Mouse (Mus musculus) olfactory bulb, adult 2 months (tissue): ENCODE measurements around the gene Rad51b. TPM values are rescaled to one million over a fixed set of nuclear protein-coding genes. Genes with fewer than 3 reads are reported as not detected.

Source experiments
- H3K27ac ChIP-seq: fragments of 200-500 bp; 2 replicates; pipeline ENCODE4 v1.5.1; 2012; ENCODE audit warnings: low read depth, low read length; ENCODE audit not compliant: insufficient read depth
- H3K4me1 ChIP-seq: fragments of 200-500 bp; 2 replicates; pipeline ENCODE4 v1.6.1; 2012; ENCODE audit warnings: low read length; ENCODE audit not compliant: control insufficient read depth, insufficient read depth
- H3K4me3 ChIP-seq: fragments of 200-500 bp; 2 replicates; pipeline ENCODE4 v1.5.1; 2012; ENCODE audit warnings: mild to moderate bottlenecking, low read depth, low read length, moderate library complexity; ENCODE audit not compliant: insufficient read depth
- CTCF ChIP-seq: fragments of 200-500 bp; IDR thresholded peaks from 2 replicates; pipeline ENCODE4 v1.5.1; 2012; ENCODE audit warnings: low read depth, mild to moderate bottlenecking, low read length, moderate library complexity; ENCODE audit not compliant: insufficient read depth
- POLR2A ChIP-seq: fragments of 200-500 bp; IDR thresholded peaks from 2 replicates; pipeline ENCODE4 v1.6.1; 2012; ENCODE audit warnings: mild to moderate bottlenecking, low read depth, low read length, moderate library complexity; ENCODE audit not compliant: insufficient read depth
- WGBS: fragments of 180-500 bp; shearing (Covaris S2); methylation state at CpG from one replicate; pipeline ENCODE4 v1.1.7; 2018; 5-methylcytosine and 5-hydroxymethylcytosine counted together
- polyA plus RNA-seq: library from polyadenylated mRNA; stranded (reverse); fragments of >200 nt; gene quantifications from 2 replicates; pipeline ENCODE4 v1.2.4, GENCODE M21; 2012; ENCODE audit warnings: low replicate concordance; ENCODE audit not compliant: missing spikeins, insufficient read depth, insufficient read length

Rad51b gene
- polyA plus RNA-seq, 1 experiment, result not detected

DNA sequence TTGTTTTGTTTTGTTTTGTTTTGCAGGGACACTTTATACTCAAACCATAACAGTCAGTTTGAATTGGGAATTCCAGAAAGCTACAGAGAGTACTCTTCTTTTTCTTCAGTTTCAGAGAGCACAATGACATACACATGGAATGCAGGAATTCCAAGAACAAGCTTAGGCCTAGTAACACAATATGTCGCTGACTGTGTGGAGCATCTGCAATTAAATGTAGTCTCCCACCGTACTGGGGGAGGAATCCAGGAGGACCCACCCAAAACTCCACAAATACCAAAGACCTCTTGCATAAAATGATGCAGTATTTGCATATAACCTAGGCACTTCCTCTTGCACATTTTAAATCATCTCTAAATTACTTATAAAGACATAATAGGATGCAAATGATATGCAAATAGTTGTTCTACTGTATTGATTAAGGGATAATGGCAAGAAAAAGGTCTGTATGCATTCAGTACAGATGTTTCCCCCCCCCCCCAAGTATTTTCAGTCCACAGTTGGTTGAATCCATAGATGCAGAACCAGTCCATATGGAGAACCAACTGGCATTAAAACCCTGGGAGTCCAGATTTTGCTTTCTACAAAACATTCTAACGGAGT is 398.9 kb downstream of the Rad51b start:
- no peak overlapping the region for H3K27ac ChIP-seq
- TF ChIP-seq CTCF (no peak), POLR2A (no peak)
- 68% methylated on average over 3 of the region's 3 CpGs for WGBS
- H3K4me1 ChIP-seq, result no peaks in the 10 kb centered on the region
- H3K4me3 ChIP-seq, result no peak overlapping the region

DNA sequence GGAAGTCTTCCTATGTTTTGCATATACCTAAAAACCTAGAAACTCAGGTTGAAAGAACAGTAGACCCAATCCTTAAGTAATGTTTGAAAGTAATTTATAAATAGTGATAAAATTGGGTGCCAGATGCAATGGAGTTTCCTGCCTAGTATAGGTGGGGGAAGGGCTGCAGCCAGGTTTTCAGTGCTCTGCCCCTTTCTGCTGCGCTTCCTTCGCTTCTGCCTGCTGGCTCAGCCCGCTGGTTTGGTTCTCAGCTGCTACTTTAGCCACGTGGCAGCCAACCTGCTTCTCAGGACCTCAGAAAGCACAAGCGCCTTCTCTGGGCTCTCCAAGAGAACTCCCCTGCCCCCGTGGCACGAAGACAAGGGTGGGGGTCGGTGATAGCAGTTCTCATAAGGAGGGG is 406.5 kb downstream of the Rad51b start:
- TF ChIP-seq CTCF (no peak), POLR2A (no peak)
- H3K27ac ChIP-seq, result no peak overlapping the region
- H3K4me1 ChIP-seq, result no peaks in the 10 kb centered on the region
- no peak overlapping the region for H3K4me3 ChIP-seq
- WGBS, result 81% methylated on average over 8 of the region's 8 CpGs

DNA sequence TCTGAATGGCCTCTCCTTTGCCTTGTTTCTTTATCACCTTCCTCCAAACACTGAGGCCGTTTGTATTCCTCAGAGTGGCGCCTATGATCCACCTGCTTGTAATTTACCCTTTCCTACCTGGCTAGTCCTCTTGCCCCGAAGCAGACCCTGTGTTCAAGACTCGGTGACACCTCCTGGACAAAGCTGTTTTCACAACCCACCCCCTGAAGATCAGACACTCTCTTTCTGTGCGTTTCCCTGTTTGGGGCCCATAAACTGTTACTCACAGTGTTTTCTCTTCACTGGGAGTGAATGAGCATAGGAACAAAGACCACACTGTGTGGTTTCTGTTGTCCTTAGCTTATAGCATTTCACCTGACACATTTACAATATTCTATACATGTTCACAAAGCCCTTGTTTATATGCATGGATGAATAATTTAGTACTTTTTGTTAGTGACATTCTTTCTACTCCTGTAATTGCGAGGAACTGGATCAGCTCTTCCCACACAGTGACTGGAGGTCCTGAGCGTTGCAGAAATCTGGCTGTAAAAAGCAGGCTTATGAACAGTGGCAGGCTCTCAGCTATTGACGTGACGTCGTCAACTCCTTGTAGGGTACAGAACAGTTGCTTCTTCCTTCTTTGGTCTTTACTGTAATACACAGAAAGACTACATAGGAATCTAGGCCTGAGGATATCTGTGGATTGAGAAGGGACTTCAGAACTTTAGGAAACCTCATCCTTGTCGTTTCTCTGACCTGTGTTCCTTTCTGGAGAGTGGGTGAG is 408.6 kb downstream of the Rad51b start:
- Histone ChIP-seq H3K4me1 (no peaks in the 10 kb centered on the region), H3K27ac (no peak overlapping the region), H3K4me3 (no peak overlapping the region)
- WGBS, result 56% methylated on average over 11 of the region's 11 CpGs
- TF ChIP-seq CTCF, result no peak
- no peak for TF ChIP-seq POLR2A

DNA sequence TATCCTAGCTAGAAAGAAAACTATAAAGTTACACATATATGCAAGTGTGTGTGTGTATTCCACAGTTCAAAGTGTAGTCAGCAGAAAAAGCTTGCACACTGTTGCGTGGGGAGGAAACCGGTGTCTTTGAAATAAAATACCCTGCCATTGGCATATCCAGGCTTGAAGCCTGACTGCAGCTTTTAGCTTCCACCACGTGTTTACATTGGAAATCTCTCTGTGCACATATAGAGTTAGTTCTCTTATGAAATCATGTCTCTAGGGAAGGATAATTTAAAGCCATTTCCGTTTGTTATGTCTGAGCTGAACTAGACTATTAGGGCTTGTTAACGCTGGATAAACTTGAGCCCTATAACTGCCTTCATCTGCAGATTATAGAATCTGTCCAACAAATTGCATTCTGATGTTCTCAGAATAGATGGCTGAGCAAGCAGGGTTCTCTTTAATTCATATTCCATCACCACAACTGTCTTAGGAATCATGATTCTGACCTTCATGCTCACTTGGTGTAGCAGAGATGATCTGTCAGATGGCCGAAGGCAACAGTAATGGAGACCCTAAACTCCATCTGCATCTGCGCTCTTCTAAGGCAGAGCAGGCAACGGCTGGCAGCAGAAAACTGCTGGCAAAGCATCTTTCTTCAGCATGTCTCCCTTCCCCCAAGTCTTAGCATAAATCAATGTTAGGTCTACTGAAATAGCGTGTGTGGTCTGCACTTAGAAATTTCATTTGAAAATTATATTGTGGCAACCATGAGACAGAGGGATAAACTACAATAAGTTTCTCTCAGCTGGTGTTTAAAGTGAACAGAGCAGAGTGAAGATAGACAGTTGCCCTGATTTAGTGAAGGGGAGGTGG is 410.7 kb downstream of the Rad51b start:
- Histone ChIP-seq H3K4me1 (no peaks in the 10 kb centered on the region), H3K27ac (no peak overlapping the region), H3K4me3 (no peak overlapping the region)
- 78% methylated on average over 9 of the region's 9 CpGs for WGBS
- no peak for TF ChIP-seq CTCF
- no peak for TF ChIP-seq POLR2A

DNA sequence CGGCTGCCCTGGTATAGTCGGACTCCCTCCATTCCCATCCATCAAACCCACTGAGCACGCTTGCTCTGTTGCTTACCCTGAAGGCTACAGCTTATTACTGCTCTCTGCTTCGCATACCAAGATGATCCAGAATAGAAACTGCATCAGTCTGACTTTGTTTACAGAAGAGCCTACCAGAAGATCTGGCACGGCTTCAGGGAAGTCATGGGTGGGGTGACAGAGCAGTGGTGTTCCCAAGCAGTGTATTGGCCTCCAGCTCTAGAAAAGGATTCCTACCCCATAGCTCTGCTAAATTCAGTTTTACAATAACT is 411.3 kb downstream of the Rad51b start:
- WGBS, result 66% methylated on average over 5 of the region's 5 CpGs
- Histone ChIP-seq H3K4me1 (no peaks in the 10 kb centered on the region), H3K4me3 (no peak overlapping the region), H3K27ac (no peak overlapping the region)
- TF ChIP-seq POLR2A (no peak), CTCF (no peak)

DNA sequence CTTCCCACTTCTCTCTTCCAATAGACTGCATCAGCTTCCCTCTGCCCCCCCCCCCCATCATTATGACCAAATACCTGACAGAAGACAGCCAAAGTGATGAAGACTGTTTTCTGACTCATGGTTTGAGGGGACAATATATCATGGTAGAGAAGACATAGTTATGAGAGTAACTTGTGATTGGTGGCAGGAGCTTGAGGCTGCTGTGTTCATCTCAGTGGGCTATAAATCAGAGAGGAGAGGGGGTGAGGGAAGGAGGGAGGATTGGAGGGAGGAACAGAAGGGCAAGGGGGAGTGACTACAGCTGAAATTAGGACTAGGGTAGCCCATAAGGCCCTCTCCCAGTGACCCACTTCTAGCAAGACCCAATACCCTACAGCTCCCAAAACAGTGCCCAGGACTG is 416.2 kb downstream of the Rad51b start:
- H3K4me3 ChIP-seq, result no peak overlapping the region
- TF ChIP-seq CTCF (no peak), POLR2A (no peak)
- peaks cover 10% of the 10 kb centered on the region for H3K4me1 ChIP-seq
- no peak overlapping the region for H3K27ac ChIP-seq

DNA sequence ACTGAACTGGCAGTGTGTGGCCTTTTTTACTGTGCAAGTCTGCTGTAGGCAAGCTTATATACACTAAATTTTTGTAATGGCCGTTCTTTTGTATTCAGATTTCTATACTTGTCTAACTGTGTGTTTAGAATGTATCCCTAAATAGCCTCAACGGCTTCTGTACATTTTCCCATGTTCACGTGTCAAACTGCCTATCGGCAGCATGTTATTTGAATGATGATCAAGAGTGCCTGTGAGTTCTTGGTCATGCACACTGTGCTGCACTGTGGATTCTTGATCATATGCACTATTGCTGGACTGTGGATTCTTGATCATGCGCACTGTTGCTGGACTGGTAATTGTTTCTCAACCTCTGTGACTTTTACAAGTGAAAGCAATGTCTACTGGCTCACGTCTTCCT is 417.4 kb downstream of the Rad51b start:
- peaks cover 10% of the 10 kb centered on the region for H3K4me1 ChIP-seq
- 89% methylated on average over 6 of the region's 6 CpGs for WGBS
- no peak overlapping the region for H3K4me3 ChIP-seq
- H3K27ac ChIP-seq, result no peak overlapping the region
- no peak for TF ChIP-seq CTCF
- TF ChIP-seq POLR2A, result no peak

DNA sequence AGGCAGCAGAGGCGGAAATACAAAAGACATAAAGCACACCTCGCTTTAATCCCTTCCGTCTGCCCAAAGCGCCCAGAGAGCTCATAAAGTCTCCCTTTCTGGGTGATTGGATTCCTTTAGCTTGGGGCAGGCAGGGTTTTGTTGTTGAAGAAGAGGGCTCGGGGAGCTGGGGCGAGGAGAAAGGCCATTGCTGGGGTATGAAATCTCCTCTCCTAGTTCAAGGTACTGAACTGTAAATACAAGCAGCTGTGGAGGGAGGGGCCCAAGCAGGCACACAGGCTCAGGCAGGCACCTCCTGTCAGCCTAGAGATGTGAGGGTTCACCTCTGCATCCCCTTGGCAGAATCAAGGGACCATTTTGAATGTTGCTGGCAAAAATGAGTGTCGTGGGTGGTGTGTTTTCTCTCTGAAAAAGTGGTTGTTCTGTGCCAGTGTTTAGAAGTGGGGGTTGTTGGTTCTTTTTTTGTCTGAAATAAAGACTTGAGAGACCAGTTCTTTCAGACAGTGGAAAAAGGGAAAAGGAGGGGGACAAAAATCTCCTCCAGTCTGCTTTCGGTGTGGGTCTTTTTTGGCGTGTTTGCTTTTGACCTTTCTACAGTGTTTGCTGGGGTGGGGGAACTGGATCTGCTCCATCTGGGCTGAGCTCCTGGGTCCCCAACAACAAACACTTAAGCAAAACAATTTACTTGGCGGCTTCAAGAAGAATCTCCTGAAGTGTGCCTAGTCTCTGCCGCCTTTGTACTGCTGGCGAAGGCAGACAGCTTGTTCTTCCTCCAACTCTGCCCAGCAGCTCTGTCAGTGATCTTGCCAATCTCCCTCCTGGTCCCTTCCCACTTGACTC is 418.6 kb downstream of the Rad51b start:
- Histone ChIP-seq H3K27ac (no peak overlapping the region), H3K4me1 (peaks cover 10% of the 10 kb centered on the region), H3K4me3 (no peak overlapping the region)
- TF ChIP-seq CTCF (no peak), POLR2A (no peak)
- WGBS, result 50% methylated on average over 12 of the region's 12 CpGs
